Mouse (Mus musculus) neural tube, embryonic 12.5 days (tissue): Measurements from ENCODE around the gene Cela1. TPM values are rescaled to one million over a fixed set of nuclear protein-coding genes. Genes with fewer than 3 reads are reported as not detected.

Experiments used
- ATAC-seq: fragments of 200-750 bp; cut with Nextera tagmentation; 2 replicates; pipeline ENCODE4 v1.8.0; 2017; ENCODE audit warnings: low read depth, mild to moderate bottlenecking, moderate TSS enrichment, moderate library complexity; ENCODE audit not compliant: low FRiP score
- H3K27ac ChIP-seq: fragments of 300-500 bp; sonication (generic); 2 replicates; pipeline ENCODE4 v1.5.1; 2016
- H3K27me3 ChIP-seq: fragments of 300-500 bp; sonication (generic); replicated peaks from 2 replicates; pipeline ENCODE4 v1.6.1; 2016; ENCODE audit warnings: mild to moderate bottlenecking
- H3K36me3 ChIP-seq: fragments of 300-500 bp; sonication (generic); 2 replicates; pipeline ENCODE4 v1.6.1; 2016; ENCODE audit warnings: mild to moderate bottlenecking
- H3K4me1 ChIP-seq: fragments of 300-500 bp; sonication (generic); 2 replicates; pipeline ENCODE4 v1.6.1; 2016
- H3K4me2 ChIP-seq: fragments of 300-500 bp; sonication (generic); replicated peaks from 2 replicates; pipeline ENCODE4 v1.6.1; 2016; ENCODE audit warnings: mild to moderate bottlenecking
- H3K4me3 ChIP-seq: fragments of 300-500 bp; sonication (generic); 2 replicates; pipeline ENCODE4 v1.5.1; 2016
- H3K9ac ChIP-seq: fragments of 300-500 bp; sonication (generic); 2 replicates; pipeline ENCODE4 v1.6.1; 2016; ENCODE audit warnings: mild to moderate bottlenecking
- H3K9me3 ChIP-seq: fragments of 300-500 bp; sonication (generic); 2 replicates; pipeline ENCODE4 v1.6.1; 2016; ENCODE audit warnings: mild to moderate bottlenecking
- WGBS: fragments of 180-500 bp; shearing (Covaris S2); methylation state at CpG from one replicate; pipeline ENCODE4 v1.1.7; 2016; 5-methylcytosine and 5-hydroxymethylcytosine counted together
- polyA plus RNA-seq: library from polyadenylated mRNA; unstranded; fragments of >200 nt; fragmentation: Nextera tagmentation; extraction: Ambion mirVana; gene quantifications from 2 replicates; pipeline ENCODE4 v1.2.1, GENCODE M21; 2016

Cela1 gene
- polyA plus RNA-seq, 1 experiment from 2014 or later: 3.4 TPM

DNA sequence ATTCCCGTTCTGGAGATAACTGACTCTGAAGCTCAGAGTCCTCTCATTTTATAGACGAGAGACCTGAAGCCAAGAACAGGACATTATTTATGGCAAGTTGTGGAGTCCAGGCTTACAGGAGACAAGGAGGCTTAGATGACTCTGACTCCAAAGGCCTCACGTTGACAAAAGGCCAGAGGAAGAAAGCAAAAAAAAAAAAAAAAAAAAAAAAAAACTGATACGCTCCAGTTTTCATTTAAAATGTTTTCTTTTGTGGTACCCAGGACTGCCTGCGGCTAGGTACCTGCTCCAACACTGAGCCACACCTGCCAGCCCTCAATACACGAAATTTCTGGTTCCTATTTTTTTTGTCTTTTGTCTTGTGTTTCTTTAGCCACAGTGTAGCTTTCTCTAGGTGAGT, 20.3 kb downstream of the Cela1 start:
- Histone ChIP-seq H3K4me2 (no peak overlapping the region), H3K27ac (no peak overlapping the region), H3K4me1 (0 out of 2 replicates have a peak, but pooled peaks cover 6% of the 10 kb centered on the region), H3K4me3 (no peak overlapping the region), H3K36me3 (no peaks in the 10 kb centered on the region), H3K9ac (no peak overlapping the region), H3K27me3 (no peaks in the 10 kb centered on the region), H3K9me3 (no peaks in the 10 kb centered on the region)
- no peak for ATAC-seq
- 51% methylated on average over 6 of the region's 6 CpGs for WGBS

DNA sequence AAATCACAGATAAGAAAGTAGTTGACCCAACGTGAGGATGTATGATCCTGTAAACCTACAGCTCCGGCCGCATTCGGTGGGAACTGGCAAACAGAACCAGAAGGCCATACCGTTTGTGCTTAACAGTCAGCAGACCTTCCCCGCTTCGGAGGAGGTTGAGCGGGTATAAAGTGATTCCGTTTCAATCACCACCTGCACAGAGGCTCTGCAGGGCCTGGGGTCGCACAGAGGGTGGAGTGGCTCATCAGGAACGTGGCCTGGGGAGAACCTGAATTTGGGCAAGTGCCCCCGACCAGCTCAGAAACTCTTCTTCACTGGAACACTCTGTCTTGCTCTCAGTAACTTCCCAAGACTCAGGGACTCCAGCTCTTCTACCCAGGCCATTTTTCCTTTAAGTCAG, 20.9 kb downstream of the Cela1 start:
- Histone ChIP-seq H3K4me3 (no peak overlapping the region), H3K27ac (no peak overlapping the region), H3K27me3 (no peaks in the 10 kb centered on the region), H3K36me3 (no peaks in the 10 kb centered on the region), H3K9ac (no peak overlapping the region), H3K9me3 (no peaks in the 10 kb centered on the region), H3K4me2 (no peak overlapping the region), H3K4me1 (0 out of 2 replicates have a peak, but pooled peaks cover 6% of the 10 kb centered on the region)
- 17% methylated on average over 12 of the region's 12 CpGs for WGBS
- ATAC-seq: no peak

GRCm38 (mm10) chr15:100666219-100666696, 21.5 kb downstream of the Cela1 start:
- 3% methylated on average over 7 of the region's 7 CpGs for WGBS
- Histone ChIP-seq H3K36me3 (no peaks in the 10 kb centered on the region), H3K9ac (no peak overlapping the region), H3K27ac (no peak overlapping the region), H3K9me3 (no peaks in the 10 kb centered on the region), H3K27me3 (no peaks in the 10 kb centered on the region), H3K4me1 (0 out of 2 replicates have a peak, but pooled peaks cover 6% of the 10 kb centered on the region), H3K4me2 (no peak overlapping the region), H3K4me3 (no peak overlapping the region)
- no peak for ATAC-seq

- 31% methylated on average over 9 of the region's 9 CpGs for WGBS
- no peak for ATAC-seq
- no peak overlapping the region for H3K27ac ChIP-seq
These were observed 22.1 kb downstream of the Cela1 start for GRCm38 (mm10) chr15:100665411-100666218.

DNA sequence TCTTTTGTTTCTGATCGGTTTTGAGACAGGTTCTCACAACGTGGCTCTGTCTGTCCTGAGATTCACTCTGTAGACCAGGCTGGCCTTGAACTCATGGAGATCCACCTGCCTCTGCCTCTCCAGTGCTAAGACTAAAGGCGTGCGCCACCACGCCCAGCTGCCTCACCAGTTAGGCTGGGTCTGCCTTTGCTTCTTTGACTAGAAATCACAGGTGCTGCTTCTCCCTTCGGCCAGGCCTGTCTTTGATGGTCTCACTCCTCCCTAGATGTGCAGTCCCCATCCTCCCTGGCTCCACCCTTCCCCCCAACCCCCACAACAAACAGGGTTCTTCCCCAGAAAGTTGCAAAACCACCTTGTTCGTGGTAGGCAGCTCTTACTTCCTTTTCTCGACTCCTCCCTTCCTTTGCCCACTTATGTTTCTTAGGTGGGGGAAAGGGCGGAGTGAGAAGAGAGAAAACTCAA, 22.9 kb downstream of the Cela1 start:
- H3K9ac ChIP-seq: no peak overlapping the region
- 76% methylated on average over 9 of the region's 9 CpGs for WGBS
- no peaks in the 10 kb centered on the region for H3K36me3 ChIP-seq
- no peak overlapping the region for H3K27ac ChIP-seq
- H3K4me2 ChIP-seq: no peak overlapping the region
- ATAC-seq: no peak
- H3K27me3 ChIP-seq: no peaks in the 10 kb centered on the region
- H3K9me3 ChIP-seq: no peaks in the 10 kb centered on the region
- H3K4me1 ChIP-seq: 0 out of 2 replicates have a peak, but pooled peaks cover 6% of the 10 kb centered on the region
- no peak overlapping the region for H3K4me3 ChIP-seq

More at GRCm38 (mm10) chr15:100665411-100666218, 22.1 kb downstream of the Cela1 start:
- Histone ChIP-seq H3K9me3 (no peaks in the 10 kb centered on the region), H3K4me2 (no peak overlapping the region), H3K4me1 (0 out of 2 replicates have a peak, but pooled peaks cover 6% of the 10 kb centered on the region), H3K27me3 (no peaks in the 10 kb centered on the region), H3K9ac (no peak overlapping the region), H3K4me3 (no peak overlapping the region), H3K36me3 (no peaks in the 10 kb centered on the region)

DNA sequence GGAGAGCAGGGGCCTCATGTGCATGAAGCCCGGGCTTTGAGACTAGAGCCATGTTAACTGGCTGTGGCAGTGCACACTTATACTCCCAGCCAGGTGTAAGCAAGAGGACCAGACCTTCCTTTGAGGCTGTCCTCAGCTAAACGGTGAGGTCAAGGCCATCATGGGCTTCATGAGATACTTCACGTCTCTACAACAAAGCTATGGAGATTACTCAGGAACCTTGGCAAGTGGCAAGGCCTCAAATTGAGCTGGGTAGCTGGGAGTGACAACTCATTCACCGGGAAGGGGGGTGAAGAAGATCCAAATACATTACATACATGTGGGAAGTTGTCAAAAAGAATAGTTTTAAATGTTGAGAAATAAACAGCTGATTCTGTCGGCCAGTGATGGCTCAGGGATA, 26.9 kb downstream of the Cela1 start:
- H3K27ac ChIP-seq: no peak overlapping the region
- 89% methylated on average over 5 of the region's 5 CpGs for WGBS
- no peaks in the 10 kb centered on the region for H3K27me3 ChIP-seq
- H3K36me3 ChIP-seq: no peaks in the 10 kb centered on the region
- H3K4me1 ChIP-seq: no peaks in the 10 kb centered on the region
- no peak overlapping the region for H3K9ac ChIP-seq
- no peak for ATAC-seq
- H3K4me2 ChIP-seq: no peak overlapping the region
- H3K9me3 ChIP-seq: no peaks in the 10 kb centered on the region
- no peak overlapping the region for H3K4me3 ChIP-seq

GRCm38 (mm10) chr15:100660306-100660705, 27.4 kb downstream of the Cela1 start:
- H3K4me3 ChIP-seq: no peak overlapping the region
- 81% methylated on average over 9 of the region's 9 CpGs for WGBS

GRCm38 (mm10) chr15:100655201-100655600, 32.5 kb downstream of the Cela1 start:
- whole genome bisulfite sequencing: 91% methylated on average over 5 of the region's 5 CpGs
- no peak overlapping the region for H3K9ac ChIP-seq
- ATAC-seq: no peak
- H3K4me2 ChIP-seq: no peak overlapping the region
- no peaks in the 10 kb centered on the region for H3K27me3 ChIP-seq
- no peak overlapping the region for H3K4me3 ChIP-seq
- H3K27ac ChIP-seq: no peak overlapping the region
- H3K4me1 ChIP-seq: no peaks in the 10 kb centered on the region
- H3K9me3 ChIP-seq: no peaks in the 10 kb centered on the region
- no peaks in the 10 kb centered on the region for H3K36me3 ChIP-seq

More at GRCm38 (mm10) chr15:100660306-100660705, 27.4 kb downstream of the Cela1 start:
- Histone ChIP-seq H3K9me3 (no peaks in the 10 kb centered on the region), H3K4me2 (no peak overlapping the region), H3K9ac (no peak overlapping the region), H3K27me3 (no peaks in the 10 kb centered on the region), H3K4me1 (no peaks in the 10 kb centered on the region), H3K36me3 (no peaks in the 10 kb centered on the region), H3K27ac (no peak overlapping the region)
- no peak for ATAC-seq

DNA sequence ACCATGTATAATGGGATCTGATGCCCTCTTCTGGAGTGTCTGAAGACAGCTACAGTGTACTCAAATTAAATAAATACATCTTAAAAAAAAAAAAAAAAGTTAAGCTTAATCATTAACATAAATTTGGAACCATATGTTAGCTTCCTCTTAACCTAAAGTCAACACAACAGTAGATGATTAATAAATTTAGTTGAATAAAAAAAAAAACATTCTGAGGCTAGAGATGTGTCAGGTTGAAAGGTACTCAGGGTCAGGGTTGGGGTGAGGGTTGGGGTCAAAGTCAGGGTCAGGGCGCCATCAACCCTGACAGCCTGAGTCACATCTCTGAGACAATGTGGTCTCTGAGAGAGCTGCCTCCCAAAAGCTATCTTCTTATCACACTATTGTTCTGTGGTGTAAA, 33.5 kb downstream of the Cela1 start:
- no peaks in the 10 kb centered on the region for H3K27me3 ChIP-seq
- H3K36me3 ChIP-seq: no peaks in the 10 kb centered on the region
- no peaks in the 10 kb centered on the region for H3K4me1 ChIP-seq
- H3K4me2 ChIP-seq: no peak overlapping the region
- no peak for ATAC-seq
- H3K9ac ChIP-seq: no peak overlapping the region
- no peaks in the 10 kb centered on the region for H3K9me3 ChIP-seq
- no peak overlapping the region for H3K4me3 ChIP-seq
- H3K27ac ChIP-seq: no peak overlapping the region
- 95% methylated on average over 1 of the region's 1 CpGs for WGBS

DNA sequence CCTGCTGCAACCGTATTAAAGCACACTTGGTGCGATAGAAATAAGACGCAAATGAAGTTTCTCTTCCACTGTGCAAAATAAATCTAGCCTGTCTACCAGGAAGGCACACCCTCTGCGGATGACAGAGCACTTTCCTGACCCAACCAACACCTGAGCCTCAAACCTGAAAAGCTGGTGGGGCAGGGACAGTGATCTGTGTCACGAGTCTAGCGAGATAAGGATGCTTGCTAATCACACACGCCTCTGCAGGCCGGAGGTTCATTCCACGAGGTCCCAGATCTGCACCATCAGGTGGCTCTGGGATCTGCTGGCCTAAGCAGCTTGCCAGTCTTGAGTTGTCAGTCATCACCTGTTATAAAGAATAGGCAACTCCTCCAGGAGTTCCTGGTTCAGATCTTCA, 36.1 kb downstream of the Cela1 start:
- WGBS: 91% methylated on average over 9 of the region's 9 CpGs
- ATAC-seq: no peak

GRCm38 (mm10) chr15:100650111-100650510, 37.6 kb downstream of the Cela1 start:
- no peak for ATAC-seq
- WGBS: 85% methylated on average over 10 of the region's 10 CpGs

More for the DNA sequence above, 36.1 kb downstream of the Cela1 start:
- H3K36me3 ChIP-seq: no peaks in the 10 kb centered on the region
- H3K27ac ChIP-seq: no peak overlapping the region
- H3K4me1 ChIP-seq: no peaks in the 10 kb centered on the region
- no peak overlapping the region for H3K4me2 ChIP-seq
- H3K9ac ChIP-seq: no peak overlapping the region
- H3K27me3 ChIP-seq: no peaks in the 10 kb centered on the region
- H3K4me3 ChIP-seq: no peak overlapping the region
- H3K9me3 ChIP-seq: no peaks in the 10 kb centered on the region

DNA sequence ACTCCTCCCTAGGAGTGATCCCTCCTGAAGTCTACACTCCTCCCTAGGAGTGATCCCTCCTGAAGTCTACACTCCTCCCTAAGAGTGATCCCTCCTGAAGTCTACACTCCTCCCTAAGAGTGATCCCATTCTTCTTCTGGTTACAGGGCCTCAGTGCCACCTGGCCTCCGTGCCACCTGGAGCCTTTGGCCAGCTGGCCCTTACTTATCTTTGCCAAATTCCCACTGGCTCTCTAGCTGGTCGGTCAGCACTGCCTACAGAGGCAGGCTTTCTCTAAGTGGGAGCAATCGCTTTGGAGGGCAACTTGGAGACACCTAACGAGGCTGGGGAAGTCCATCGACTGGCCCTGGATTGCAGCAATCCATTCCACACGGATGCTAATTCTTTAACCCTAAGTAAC, 41.6 kb downstream of the Cela1 start:
- 83% methylated on average over 6 of the region's 6 CpGs for WGBS
- Histone ChIP-seq H3K36me3 (no peaks in the 10 kb centered on the region), H3K4me3 (no peak overlapping the region), H3K4me2 (no peak overlapping the region), H3K4me1 (no peaks in the 10 kb centered on the region), H3K9ac (no peak overlapping the region), H3K9me3 (no peaks in the 10 kb centered on the region), H3K27me3 (no peaks in the 10 kb centered on the region), H3K27ac (no peak overlapping the region)
- ATAC-seq: no peak

More at GRCm38 (mm10) chr15:100650111-100650510, 37.6 kb downstream of the Cela1 start:
- no peaks in the 10 kb centered on the region for H3K4me1 ChIP-seq
- H3K36me3 ChIP-seq: no peaks in the 10 kb centered on the region
- no peak overlapping the region for H3K27ac ChIP-seq
- H3K27me3 ChIP-seq: no peaks in the 10 kb centered on the region
- H3K4me2 ChIP-seq: no peak overlapping the region
- no peak overlapping the region for H3K4me3 ChIP-seq
- no peak overlapping the region for H3K9ac ChIP-seq
- no peaks in the 10 kb centered on the region for H3K9me3 ChIP-seq
